Mouse (Mus musculus) megakaryocyte, adult 5-6 weeks (primary cell): ENCODE data around the gene Mat2a. TPM values are rescaled to one million over a fixed set of nuclear protein-coding genes. Genes with fewer than 3 reads are reported as not detected.
"Not testable (repeated sequence)": the region's sequence is repeated elsewhere in the genome, so short reads cannot be mapped to it uniquely, and the experiment has no call there.

Experiments
- ATAC-seq: 2 replicates; pipeline ENCODE4 v1.8.0; 2016; ENCODE audit warnings: mild to moderate bottlenecking, inconsistent platforms; ENCODE audit not compliant: poor library complexity, severe bottlenecking
- total RNA-seq, 2 experiments: library from RNA; stranded (forward) in 1 of 2; stranded (reverse) in 1 of 2; fragments of 153-499, 151-499 nt in 1 of 2; fragments of 221-1000, 200-1000 nt in 1 of 2; gene quantifications; 2 replicates each; pipeline versions ENCODE4 v1.2.3 to v1.2.4; 2015 to 2017

The Mat2a gene
- total RNA-seq, 2 experiments from 2014 or later, result 95.4 to 183 TPM

DNA sequence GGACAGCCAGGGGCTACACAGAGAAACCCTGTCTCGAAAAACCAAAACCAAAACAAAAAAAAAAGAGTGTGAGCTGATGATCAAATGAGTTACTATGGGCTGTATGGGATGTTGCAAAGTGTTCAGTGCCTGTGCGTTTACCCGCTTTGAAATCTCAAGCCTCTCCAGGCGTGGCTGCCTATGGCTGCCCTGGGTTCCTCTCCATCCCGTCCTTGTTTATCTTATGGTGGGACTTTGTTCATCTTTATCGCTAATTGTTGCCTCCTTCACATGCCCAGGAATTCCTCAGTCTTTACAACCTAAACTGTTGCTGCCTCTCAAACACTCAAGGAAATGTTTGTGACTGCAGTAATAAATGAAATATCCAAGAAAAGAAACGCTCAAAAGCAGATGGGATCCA is 19.1 kb upstream of the Mat2a start:
- ATAC-seq, result no peak

- ATAC-seq, result no peak
Observed at GRCm38 (mm10) chr6:72456567-72456966, 17.2 kb upstream of the Mat2a start.

- no peak for ATAC-seq
Observed at GRCm38 (mm10) chr6:72454833-72455373, 15.5 kb upstream of the Mat2a start.

DNA sequence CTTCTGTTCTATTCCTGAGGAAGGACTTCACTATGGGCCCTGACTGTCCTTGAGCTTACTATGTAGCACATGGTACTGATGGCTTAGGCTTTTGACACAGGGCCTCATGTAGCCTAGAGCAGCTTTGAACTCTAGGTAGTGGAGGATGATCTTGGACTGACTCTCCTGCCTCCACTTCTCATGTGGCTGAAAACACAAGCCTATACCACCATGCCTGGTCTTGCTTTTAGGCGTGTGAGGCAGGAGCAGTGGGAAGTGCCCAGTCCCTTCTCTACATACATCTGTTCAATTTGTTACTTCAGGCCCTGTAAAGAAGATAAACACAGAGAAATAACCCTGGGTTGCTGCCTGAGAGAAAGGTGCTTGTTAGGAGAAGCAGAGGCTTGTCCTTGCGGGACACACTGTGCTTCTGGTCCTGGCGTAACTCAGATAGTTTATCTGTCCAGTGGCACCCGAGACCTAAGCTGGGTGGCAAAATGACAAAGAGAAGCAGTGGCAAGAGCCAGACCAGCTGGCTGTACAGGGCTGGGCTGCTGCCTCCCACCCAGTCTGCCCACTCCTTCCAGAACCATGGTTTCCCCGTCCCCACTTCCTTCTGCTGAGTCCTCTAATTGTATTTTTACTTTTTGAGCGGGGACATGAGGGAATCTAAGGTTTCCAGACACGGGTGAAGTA is 14.9 kb upstream of the Mat2a start:
- no peak for ATAC-seq

DNA sequence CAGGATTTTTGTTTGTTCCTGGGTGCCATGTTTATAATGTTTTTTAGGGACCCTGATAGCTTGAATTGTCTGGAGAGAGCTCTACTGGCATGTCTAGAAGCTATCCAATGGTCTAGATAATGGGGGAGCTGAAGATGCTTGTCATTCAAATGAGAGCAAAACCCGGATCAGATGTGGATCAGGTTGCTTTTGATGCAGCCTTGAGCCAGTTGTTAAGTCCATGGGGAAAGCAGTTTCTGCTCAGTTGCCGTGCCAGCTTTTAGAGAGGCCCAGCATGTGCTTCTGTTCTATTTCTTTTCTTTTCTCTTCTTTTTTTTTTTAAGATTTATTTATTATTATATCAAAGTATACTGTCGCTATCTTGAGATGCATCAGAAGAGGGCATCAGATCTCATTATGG is 14.2 kb upstream of the Mat2a start:
- ATAC-seq, result no peak

DNA sequence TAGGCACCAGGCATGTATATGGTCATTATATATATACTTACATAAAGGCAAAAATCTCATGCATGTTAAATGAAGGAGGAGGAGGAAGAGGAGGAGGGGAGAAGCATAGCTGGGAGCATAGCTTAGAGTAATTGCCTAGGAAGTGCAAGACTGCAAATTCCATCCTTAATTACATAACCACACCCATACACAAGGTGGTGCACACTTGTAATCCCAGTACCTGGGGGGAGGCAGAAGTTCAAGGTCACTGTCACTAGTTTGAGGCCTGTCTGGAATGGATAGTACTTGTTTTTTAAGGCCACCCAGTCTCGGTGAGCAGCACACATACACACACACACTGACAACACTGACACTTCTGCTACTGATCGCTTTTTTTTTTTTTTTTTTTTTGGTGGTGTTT is 13.0 kb upstream of the Mat2a start:
- no peak for ATAC-seq

GRCm38 (mm10) chr6:72451778-72452177 is 12.4 kb upstream of the Mat2a start:
- not testable (repeated sequence) for ATAC-seq

DNA sequence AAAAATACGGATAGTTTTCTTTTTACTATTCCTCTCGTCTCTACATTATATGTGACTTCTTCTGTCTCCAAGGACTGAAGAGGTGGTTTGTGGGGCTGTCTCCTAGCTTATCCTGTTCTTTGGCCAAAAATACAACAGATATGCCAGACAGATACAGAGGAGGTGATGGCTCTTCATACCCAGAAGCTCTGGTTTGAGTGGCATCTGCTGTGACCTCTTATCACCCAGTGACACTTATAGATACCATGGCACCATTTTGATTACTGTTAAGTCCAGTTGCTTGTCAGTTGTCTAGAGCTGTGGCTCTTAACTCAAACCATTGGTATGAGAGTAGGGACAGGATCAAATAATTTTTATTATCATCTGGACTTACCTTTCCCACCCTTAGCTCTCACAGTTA is 8.1 kb upstream of the Mat2a start:
- ATAC-seq, result no peak

- ATAC-seq, result no peak
Observed at GRCm38 (mm10) chr6:72445011-72445410, 5.7 kb upstream of the Mat2a start.

DNA sequence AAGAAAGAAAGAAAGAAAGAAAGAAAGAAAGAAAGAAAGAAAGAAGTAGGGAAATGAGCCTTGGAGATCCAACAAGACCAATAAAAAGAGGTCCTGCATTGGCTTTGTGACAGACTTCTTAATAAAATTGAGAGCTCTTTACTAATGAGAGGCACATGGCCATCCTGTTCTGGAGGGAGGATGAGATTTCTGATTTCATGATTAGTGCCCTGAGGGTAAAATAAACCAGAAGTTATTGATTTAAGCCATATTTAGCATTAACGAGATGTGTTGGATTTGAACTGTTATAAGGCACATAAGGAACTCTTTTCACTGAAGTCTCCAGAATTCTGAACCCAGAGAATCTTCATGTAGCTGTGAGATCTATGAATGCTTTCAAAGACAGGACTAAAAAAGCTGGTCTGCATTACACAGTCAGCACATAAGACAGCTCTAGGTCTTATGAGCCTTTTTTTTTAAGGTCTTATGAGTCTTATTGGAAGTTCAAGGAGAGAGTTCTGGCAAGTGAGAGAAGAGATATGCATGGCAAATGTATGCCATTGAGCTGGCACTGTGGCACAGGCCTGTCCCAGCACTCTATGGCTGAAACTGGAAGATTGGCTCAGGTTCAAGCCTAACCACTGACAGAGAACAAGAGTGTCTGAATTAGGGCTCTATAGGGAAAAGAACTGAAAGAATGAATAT is 3.7 kb upstream of the Mat2a start:
- ATAC-seq, result no peak

DNA sequence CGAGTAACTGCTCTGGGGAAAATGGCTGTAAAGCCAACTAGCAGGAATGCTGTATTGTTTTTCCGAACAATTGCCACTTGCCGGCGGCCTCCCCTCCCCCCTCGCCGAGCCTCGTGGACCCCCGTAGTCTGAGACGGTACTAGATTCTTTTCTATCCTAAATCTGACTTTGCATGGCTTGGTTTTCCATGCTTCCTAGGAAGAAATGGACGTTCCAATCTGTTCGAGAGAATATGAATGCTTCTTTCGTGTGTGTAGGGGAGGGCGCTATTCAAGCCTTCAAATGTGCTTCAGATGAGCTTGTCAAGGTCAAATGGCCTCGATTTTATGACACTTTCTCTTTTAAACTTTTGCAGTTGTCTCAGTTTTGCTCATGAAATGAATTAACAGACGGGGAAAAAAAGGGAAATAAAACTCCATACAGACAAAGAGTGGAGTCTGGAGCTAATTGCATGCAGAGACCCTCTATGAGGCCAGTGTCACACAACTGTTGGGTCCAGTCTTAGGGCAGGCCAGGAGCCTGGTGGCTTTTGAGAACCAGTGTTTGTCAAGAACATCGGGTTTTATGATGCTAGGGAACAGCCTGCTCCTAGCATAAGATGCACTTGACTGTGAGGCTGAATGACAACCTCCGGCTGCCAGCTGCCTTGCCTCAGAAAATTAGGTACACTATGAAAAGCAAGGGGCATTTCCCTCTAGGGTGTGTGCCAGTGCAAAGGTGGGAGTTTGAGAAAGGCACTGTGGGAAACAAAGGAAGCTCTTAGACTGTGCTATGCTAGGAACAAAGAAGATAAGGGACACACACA is 1.0 kb upstream of the Mat2a start:
- ATAC-seq, result no peak

GRCm38 (mm10) chr6:72438862-72439354 is 450 bp downstream of the Mat2a start:
- peak; percentile 71 for ATAC-seq

DNA sequence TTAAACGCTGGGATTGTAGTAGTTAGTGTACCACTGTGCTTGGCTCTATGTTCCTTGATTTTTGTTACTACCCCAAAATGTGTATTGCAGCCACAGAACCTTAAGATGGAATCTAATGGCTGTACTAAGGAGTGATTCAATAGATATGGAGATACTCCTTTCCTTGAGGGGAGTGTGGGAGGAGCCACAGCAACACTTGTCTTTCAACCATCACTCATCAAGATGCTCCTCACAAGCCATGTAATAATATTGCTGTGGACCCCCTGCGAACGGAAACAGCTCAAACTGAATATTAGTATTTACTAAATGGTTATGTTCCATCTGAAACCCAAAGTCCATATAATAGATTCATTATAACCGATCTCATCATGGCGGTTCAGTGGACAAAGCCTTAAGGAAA is 1.1 kb downstream of the Mat2a start:
- ATAC-seq, result no peak

- no peak for ATAC-seq
Observed at GRCm38 (mm10) chr6:72432153-72432552, 7.2 kb downstream of the Mat2a start.

- no peak for ATAC-seq
Observed at GRCm38 (mm10) chr6:72430989-72431921, 8.1 kb downstream of the Mat2a start.

DNA sequence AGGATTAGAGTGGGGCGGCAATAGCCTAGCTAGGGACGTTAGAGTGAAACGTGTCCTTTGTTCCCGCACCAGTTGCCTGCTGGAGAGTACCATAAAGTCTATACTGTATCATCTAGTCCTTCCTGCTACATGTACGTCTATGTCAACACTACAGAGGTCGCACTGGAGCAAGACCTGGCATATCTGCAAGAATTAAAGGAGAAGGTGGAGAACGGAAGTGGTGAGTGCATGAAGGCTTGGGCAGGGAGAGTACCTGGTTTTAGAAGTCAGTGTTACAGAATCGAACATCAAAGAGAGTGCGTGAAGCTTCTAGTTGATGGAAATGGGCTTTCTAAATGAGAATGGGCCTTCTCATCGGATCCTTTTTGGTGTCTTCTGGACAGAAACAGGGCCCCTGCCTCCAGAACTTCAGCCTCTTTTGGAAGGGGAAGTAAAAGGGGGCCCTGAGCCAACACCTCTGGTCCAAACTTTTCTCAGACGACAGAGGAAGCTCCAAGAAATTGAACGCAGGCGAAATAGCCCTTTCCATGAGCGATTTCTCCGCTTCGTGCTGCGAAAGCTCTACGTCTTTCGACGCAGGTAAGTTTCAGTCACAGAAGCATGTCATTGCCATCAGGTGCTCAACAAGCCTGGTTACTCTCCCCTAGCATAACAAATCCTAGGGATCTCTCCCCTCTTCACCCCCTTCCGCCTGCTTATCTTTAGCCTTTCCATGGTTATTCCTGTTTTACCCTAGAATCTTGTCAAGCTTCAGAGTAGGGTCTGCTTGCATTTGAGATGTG is 10.1 kb downstream of the Mat2a start:
- ATAC-seq, result no peak

DNA sequence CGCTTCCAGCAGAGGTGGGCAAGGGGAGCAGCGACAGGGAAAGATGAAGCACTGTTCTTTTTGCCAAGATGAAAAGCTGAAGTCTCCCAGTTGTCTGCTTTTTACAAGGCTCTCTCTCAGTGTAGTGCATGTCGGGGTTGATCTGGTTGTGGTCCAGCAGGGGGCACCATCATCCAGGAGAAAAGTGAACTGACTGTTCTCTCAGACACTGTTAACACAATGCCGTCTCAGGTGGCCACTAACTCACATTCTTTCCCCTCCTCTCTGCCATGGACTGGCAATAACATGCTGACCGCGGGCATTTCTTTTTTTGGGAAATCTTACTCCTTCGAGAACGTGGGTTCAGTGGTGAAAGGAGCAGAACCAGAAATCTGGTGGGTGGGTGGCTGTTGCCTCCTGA is 11.3 kb downstream of the Mat2a start:
- peak; percentile 92 for ATAC-seq

DNA sequence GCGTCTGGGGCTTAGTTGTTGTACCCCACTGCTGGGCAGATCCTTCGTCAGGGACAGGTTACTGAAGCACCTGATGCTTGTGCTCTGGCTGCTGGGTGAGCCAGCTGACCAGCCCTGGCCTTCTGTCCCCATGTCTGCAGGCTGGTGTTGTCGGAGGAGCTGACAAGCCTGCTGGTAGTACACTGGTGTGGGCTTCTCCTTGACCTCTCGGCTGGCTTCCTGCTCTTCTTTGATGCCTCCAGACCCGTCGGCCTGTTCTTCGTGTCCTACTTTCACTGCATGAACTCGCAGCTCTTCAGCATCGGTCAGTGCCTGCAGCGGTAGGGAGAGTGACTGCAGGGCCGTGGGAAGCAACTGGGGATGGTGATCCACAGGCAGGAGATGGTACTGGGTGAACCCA is 13.7 kb downstream of the Mat2a start:
- no peak for ATAC-seq

GRCm38 (mm10) chr6:72420901-72421300 is 18.5 kb downstream of the Mat2a start:
- ATAC-seq, result no peak

GRCm38 (mm10) chr6:72419806-72420205 is 19.6 kb downstream of the Mat2a start:
- no peak for ATAC-seq
